Mouse (Mus musculus) mammary gland, adult 2 months (tissue): ENCODE measurements around the gene Ceacam5. TPM values are rescaled to one million over a fixed set of nuclear protein-coding genes. Genes with fewer than 3 reads are reported as not detected.

Source experiments
- polyA plus RNA-seq: library from polyadenylated mRNA; depleted of rRNA; stranded (reverse); fragments of >200 nt; gene quantifications from 2 replicates; pipeline ENCODE4 v1.2.3, GENCODE M21; 2012; ENCODE audit warnings: low replicate concordance; rRNA removed

The Ceacam5 gene
- polyA plus RNA-seq = not detected in 2 replicates

GRCm38 (mm10) chr7:17712938-17713337 lies at the start of gene Ceacam5:
Gene Ceacam5, plus strand, starts transcription at chr7:17713238.

Other genes starting within 250 kb of the Ceacam5 start
- not detected in 2 replicates for gene Ceacam14, start 99.4 kb downstream of the Ceacam5 start, polyA plus RNA-seq
- gene Gm5155, start 158.5 kb downstream of the Ceacam5 start, polyA plus RNA-seq = 0.04 TPM in 1 of 2 replicates, not detected in the other